15 mouse cellular contexts compared by ENCODE assay signal in the genomic region with DNA sequence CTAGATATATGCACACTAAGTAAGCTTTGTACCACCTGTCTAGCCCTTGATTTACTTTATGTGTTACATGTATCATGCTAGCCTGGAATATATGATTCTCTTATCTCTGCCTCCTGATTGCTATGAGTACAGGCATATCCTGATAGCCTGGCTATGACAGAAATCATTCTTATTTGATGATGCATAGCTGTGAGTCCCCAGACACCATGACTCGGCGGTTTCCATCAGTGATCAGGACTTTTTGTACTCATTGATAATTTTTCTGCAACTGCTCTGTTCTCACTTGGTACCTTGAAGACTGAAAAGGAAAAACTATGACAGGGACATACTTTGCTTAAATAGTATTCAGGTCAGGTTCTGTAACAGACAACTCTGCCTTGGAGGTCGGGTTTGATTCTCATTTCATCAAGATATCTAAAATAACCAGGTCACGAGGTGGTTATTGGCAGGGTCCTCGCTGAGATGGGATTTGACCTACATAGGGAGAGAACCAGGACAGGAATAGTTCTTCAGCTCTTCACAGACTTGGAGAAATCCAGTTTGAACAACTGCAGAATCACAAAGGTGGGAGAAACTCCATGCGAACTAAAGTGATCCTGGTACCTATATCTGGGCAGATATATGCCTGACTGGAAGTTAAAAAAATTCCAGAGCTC.
"Had no signal": no experiment of that assay in that cellular context is flagged by ENCODE, and none has a peak within 500 bp of the region (broad histone marks: within the 10 kb centered on the region; RNA-seq: fewer than 3 reads in every experiment).

No protein-coding gene starts in this region.

- H3K27me3 ChIP-seq: limb, embryonic 12.5 days; liver, embryonic 13.5 days; lung, embryonic 15.5 days; midbrain, embryonic 15.5 days; neural tube, embryonic 13.5 days had no signal

- H3K4me2 ChIP-seq: limb, embryonic 12.5 days; liver, embryonic 13.5 days; lung, embryonic 15.5 days; midbrain, embryonic 11.5 days; midbrain, embryonic 15.5 days; neural tube, embryonic 13.5 days had no signal

- DNase-seq: kidney, postnatal 10 days; kidney, postnatal 4 days; liver; liver, embryonic 13.5 days; liver, postnatal 0 days; lung, postnatal 14 days; right cerebral cortex, postnatal 14 days; thymus, postnatal 36 days had no signal

- H3K4me1 ChIP-seq: limb, embryonic 12.5 days; liver, embryonic 13.5 days; lung, embryonic 15.5 days; megakaryocyte, embryonic 14.5 days; neural tube, embryonic 13.5 days had no signal

- H3K9me3 ChIP-seq: limb, embryonic 12.5 days; liver, embryonic 13.5 days; lung, embryonic 15.5 days; megakaryocyte, embryonic 14.5 days; midbrain, embryonic 15.5 days; neural tube, embryonic 13.5 days had no signal

- ATAC-seq: liver, postnatal 0 days; midbrain, embryonic 15.5 days had no signal

- H3K4me3 ChIP-seq: limb, embryonic 12.5 days; liver, embryonic 13.5 days; lung, embryonic 15.5 days; megakaryocyte, embryonic 14.5 days; midbrain, embryonic 15.5 days; neural tube, embryonic 13.5 days had no signal

- H3K27ac ChIP-seq: limb, embryonic 12.5 days; liver, embryonic 13.5 days; lung, embryonic 15.5 days; macrophage; midbrain, embryonic 15.5 days; neural tube, embryonic 13.5 days had no signal

- H3K9ac ChIP-seq: limb, embryonic 12.5 days; liver, embryonic 13.5 days; liver, postnatal 0 days; lung, embryonic 15.5 days; midbrain, embryonic 15.5 days; neural tube, embryonic 13.5 days had no signal

- H3K36me3 ChIP-seq: liver, embryonic 13.5 days; lung, embryonic 15.5 days; midbrain, embryonic 15.5 days had no signal
